Mouse (Mus musculus) cerebellum, adult 18-20 months (tissue): ENCODE measurements at regions not wholly inside any gene's neighbourhood (a gene's known extent, or its start where the extent isn't known, plus 50 kb on each side); places are given as distances from the start of the nearest gene placed in this dataset.
A peak's percentile ranks its signal among the peaks of the same experiment; 100 is the strongest.

Source experiments
- DNase-seq, 2 experiments: peaks; one replicate each; pipeline ENCODE4 v3.0.0; 2021

DNA sequence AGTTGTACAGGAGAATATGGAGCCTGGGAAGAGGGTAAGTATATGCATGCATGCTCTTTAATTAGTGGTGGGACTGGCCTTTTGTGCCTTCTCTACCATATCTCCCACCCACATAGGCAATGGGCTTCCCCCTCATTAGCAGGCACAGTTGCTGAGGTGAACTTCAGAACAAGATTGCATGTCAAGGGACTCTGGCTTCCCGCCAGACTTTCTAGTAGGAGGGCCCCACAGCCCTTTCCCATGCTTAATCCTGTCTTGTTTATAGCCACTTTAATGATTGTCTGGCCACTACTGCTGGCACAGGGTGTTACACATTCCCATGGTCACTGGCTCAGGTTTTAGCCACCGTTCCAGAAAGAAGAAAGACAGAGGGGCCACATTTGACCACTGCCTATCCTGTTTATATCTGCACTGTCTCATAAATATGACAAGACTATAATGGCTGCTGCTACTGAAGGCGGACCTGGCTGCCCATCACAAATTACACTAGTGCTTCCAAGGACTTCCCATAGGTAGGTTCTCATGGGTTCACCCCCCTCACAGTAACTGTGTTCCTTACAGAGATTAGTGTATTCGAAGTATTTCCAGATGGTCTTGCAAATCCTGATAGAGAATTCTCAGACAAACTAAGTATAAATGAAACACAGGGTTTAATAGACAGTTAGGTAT, 362.6 kb downstream of the Fat4 start:
- peak in 1 of 2 experiments; percentile 1 for DNase-seq

DNA sequence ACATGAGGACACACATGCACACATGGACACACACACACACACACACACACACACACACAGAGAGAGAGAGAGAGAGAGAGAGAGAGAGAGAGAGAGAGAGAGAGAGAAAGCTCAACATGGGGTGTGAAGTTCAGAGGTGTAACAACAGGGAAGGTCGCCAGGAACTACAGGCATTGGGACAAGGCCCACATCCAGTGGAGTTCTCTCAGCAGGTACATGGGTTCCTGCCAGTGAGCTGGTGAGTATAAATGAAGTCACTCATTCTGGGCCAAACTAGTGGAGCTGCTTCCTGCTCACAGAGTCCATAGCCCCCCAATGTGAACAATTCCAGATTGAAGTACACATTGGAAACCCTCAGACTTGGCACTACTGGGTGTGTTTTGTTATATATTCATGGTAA, 366.3 kb downstream of the Fat4 start:
- DNase-seq = peak; percentile 10 to 14

DNA sequence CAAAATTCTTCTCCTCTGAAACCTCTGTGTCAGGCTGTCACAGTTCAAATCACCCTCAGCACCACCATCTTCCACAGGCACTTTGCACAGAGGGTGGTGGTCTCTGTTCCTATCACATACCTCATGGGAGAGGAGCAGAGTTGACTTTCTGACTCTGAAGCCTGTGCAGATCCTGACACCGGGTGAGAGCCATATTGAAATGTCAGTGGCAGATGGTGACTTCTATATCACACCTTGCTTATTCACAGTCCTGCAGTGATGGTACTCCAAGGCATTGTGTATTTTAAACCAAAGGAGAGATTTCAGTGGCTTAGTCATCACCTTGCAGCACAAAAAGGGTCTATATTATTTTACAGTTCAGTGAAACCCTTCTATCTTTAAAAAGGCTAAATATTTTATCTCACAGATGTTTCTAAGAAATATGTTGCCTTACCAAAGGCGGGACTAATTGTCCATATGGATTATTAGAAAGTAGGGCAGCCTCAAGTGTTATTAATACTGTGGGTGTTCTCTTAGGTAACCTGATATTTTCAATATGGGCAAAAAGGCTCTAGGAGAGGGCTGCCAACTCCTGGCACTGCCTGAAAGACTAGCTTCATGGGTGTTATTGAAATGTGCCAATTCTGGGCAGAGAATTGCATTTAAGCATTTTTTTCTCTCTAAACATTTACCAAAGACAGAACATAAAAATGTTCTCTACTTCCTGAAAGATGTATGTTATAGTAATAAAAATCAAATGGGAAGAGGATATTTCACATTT, 378.1 kb downstream of the Fat4 start:
- DNase-seq = no peak

DNA sequence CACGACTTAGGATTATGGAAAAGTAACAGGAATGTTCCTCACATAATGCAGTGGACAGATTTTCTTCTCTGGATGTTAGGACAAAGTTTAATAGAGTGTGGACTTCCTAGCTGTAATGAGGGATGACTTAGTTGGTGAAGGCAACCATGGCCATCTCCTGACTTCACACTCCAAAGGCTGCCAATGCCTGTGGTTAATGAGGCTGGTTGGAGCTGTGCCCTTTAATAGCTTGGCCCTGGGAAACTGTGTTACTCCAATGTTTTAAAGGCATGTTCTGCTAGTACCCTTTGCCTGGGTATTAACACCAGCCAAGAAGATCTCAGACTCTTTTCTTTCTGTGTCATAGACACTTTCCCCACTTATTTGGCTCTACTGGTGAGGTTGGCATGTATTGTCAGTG, 378.9 kb downstream of the Fat4 start:
- no peak for DNase-seq

DNA sequence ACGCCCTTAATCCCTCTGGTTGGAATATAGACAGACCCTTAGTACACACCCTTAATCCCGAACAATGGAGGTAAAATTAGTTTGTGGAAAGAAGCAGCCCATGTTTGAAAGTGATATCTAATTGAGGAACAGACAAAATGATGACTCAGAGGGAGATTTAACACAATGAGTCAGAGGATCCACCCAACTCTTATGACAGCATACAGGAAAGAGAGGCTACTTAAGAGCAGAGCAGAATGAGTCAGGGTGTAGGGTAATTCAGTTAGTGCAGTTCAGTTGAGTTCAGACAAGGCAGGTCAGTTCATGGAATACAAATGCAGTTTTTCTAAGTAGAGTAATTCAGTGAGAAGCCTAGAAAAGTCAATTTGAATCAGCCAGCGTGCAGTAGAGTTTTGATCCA, 382.6 kb downstream of the Fat4 start:
- DNase-seq = no peak

DNA sequence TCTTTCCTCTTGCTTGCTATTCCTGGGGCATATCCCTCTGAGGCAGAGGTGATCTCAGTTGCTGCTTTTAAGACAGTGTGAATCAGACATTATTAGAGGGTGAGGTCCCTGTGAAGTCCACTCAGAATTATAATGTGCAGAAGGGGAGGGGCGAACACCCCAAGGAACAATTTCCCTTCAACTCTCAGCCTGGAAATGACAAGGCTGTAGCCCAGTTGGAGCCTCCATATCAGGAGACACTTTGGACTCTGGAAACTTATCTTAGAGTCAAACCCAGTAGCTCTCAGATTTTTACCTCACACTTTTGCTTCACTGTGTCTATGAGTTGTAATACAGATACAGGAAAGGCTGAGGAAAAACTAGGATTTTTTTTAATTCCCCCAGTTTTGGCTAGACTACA, 385.9 kb downstream of the Fat4 start:
- no peak for DNase-seq

DNA sequence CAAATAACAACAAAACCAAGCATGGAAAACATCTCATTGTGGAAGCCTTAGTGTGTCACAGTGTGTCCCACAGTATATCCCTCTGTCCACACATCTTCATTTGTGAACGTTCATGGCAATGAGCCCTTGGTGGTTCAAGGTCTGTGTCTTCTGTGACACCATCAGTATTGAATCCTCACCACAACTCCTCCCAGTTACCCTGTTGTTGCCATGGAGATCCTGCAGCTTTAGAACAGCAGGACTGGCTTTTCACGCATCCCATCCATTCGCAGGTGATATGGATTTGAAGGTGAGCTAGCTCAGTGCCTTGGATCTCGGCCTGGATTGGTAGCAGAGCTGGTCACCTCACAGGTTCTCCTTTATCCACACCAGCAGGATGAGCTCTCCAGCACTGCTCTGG, 390.2 kb downstream of the Fat4 start:
- DNase-seq = no peak

DNA sequence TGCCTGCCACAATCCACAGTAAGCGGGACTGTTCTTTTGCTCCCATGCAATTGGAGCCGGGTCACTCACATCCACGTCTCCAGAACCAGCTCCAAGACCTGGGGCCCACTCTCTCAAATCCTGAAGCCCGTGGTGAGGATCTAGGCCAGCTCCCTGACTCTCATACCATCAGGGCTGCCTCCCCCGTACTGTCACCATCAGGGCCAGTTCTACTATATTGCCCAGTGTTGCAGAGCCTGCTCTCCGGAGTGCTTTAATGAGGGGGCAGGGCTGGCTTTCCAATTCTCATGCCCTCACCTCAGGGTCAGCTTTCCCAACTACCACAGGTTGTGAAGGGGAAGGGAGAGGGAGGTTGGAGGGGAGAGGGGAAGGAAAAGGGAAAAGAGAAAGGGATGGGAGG, 390.6 kb downstream of the Fat4 start:
- DNase-seq = no peak

DNA sequence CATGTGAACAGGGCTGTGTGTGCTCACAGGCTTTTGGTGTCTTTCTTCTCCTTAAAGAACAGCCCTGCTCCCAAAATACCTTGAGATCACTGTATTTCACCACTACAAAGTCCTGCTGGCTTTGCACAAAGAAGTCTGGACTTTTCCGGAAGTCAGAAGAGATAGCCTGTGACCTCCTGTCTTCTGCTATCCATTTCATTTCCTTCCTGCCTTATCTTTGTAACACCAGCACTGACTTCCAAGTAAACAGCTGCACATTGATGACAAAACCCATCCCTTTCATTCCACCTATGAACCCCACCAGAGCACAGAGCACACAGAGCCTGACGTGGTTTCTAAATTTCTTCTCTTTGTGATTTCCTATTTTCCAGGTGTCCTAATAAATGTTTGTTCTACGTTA, 408.5 kb downstream of the Fat4 start:
- no peak for DNase-seq

DNA sequence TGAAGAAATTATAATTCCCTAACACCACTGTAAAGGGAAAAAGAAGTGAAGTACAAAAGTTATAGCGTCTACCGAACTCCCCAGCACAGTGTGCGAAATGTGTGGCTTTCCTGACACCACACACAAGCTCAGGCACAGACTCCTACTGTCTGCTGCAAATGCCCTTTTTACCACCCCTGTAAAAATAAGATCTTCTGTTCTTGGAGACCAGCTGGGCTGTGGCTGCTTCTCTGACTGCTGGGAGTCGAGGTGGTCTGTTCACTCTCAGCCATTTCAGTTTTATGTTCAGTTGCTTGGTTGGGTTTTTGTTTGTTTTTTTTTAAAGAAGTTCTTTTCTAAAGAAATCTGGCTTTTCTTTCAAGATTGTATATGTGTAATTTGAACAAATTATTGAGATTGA, 409.5 kb downstream of the Fat4 start:
- DNase-seq = no peak

DNA sequence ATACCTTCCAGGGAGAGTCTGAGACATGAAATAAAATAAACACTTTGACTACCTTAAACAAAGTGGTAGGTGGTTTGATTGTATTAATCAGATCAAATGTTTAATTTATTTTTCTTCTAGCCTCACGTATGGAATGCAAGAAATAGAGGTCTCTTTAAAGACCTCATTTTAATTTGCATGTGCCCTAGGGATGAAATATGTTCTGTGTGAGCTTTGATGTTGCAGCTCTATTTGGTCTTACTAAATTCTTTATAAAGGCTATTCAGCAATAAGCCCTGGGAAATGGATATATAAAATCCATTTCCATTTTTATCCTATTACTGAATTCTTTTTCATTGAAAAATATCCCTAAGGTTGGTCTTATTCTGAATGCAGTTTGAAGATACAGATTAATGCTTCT, 422.7 kb downstream of the Fat4 start:
- no peak for DNase-seq

DNA sequence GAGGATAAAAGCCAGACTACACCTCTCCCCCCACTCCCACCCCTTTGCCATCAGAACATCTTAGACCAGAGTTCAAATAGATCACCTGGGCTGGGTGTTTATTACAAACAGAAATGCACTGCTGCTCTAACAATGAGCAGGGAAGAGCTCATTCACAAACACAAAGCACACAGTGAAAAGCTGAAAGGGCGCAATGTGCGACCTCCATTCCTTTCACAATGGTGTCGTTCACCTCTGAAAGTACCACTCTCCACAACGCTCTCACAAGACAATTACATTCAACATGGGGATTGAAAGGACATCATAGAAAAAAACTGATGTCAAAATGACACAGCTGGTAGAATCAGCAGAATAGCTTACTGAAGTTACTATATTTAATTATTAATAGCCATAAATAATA, 426.8 kb downstream of the Fat4 start:
- no peak for DNase-seq

DNA sequence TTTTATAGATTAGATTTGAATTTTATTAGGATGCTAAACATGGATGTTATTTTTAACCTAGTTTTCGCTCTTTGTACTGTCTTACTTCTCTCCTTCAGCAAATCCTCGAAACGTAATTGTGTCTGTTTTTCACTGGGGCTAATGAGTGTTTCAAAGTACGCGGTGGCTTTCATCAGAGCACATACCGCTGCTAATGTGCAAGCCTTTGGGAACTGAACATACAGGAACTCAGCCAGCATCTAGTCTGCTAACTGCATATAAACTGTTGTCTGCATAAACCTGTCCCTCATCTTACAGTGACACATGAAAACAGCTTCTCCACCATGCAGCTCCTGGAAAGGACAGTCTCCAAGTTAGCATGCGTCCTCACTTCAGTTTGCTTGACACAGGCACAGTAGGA, 434.1 kb downstream of the Fat4 start:
- no peak for DNase-seq

DNA sequence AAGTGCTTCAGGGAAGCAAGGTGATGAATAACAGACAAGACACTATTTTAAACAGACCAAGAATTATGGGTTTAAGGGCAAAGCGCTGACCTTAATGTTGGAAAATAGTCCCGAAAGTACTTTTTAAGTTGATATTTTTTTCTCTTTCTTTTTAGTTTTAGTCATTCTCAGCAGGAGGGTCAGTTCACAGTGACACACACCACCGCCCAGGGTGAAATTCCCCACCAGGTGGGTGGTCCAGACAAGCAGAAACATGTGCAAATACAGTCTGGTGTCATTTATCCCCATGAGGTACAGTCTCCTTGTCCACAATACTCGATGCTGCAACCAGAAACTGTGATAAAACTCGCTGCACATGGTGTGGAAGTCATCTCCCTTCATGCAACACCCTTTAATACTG, 435.5 kb downstream of the Fat4 start:
- no peak for DNase-seq

DNA sequence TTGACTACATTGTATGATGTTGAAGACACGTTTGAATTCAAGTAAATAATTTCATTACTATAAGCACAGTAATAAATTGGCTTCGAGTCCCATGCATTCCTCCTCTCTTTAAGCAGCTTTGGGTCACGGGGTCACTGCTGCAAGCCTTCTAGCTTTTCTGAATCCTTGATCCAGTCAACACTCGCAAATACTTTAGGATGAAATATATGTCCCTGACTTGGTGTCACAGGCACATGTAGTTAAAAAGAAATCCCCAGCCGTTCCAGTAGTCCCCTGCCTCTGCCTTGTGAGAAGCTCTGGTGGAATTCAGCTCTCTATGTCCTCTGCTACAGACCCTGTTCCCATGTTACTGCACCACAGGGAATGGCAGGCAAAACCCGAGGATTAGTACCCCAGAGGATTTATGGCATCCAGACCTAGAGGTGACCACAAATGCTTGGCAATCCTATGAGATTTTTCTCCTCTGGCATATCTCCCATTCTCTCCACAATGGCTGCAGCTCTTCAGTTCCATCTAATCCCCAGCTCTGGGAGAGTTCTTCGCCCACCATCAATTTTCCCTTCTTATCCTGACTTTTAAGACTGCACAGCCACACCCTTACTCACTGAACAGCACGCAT, 449.0 kb downstream of the Fat4 start:
- no peak for DNase-seq

DNA sequence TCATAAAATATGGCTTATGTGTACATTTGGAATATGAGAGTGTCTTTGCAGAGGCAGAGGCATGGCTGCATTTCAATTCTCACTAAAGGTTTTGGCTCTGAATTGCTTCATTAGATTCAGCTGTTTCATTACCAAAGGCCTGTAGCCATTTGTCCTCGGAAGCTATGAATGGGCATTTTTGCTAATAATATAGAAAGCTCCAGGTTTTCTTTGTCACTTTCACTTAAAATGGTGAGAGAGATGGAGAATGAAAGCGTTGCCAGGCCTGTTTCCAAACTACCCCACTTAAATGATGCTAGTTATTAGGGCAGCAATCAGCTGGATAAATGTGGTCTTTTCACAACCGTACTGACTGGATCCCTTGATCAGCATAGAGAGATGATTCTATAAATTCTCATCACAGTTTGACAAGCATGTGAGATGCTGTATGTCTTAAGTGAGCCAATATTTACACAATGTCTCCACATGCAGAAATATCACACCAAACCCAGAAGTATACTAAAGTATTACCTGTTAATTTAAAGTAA, 454.5 kb downstream of the Fat4 start:
- DNase-seq = no peak

DNA sequence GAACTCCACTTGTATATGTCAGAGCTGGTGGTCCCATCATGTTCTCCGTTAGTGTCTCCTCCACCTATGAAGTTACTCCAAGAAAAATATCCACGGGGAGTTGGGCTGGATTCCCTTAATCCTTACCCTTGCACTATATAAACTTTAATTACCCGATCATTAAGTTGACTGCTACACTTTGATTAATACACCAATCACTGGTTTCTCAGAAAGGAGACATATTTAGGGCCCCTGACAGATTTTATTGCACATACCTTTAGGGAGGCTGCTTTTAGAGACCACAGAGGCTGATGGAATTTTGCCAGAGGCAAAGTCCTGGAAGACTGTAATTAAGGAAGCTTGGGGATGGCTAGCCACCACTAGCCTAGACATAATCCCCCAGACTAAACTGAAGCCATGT, 457.3 kb downstream of the Fat4 start:
- DNase-seq = no peak

DNA sequence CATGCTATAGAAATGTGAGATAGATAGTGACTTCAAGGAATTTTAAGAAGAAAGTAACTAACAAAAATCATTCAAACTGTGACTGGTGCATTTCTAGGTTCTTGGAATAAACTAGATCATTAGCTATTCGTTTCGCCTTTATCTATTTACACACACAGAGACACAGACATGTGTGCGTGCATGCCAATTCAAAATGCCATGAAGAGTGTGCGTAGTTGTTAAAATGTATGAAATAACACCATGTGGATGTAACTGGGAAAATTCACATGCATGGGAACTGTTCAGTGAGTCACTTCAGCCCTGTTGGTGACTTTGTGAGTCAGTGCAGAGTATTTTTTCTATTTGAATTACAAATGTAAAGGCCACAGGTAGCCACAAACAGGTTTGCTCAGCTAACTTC, 460.8 kb downstream of the Fat4 start:
- DNase-seq = no peak

DNA sequence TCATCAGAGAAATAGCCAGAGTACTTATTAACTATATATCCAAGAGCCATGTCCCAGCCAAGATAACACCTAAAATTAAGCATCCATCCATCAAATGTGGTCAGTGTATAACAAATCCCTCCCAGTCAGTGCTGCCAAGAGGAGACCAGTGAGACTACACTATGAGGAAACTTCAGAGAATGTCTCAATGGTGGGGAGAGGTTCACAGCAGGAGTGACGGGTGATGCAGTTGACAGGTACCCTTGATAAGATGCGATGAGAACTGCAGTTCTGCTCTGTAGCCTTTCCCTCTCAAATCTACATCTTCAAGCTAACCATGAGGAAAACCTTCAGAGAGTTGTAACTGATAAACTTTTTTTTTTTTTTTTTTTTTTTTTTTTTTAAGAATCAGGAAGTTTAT, 470.3 kb downstream of the Fat4 start:
- DNase-seq = no peak

DNA sequence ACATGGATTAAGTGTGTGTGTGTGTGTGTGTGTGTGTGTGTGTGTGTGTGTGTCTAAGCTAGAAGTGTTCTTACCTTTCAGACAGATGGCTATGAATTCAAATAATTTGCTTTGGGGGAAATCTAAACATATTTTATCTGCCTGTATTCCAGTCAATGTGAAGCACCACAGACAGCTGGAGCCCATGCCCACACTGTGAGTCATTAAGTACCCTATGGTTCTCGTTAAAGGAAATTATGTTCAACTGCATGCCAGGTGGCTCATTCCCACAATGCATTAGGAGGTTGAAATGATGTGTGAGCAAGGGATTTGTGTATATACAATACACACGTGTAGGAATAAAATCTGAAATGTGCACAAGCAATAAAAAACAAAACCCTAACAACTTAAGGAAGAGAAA, 473.5 kb downstream of the Fat4 start:
- no peak for DNase-seq

DNA sequence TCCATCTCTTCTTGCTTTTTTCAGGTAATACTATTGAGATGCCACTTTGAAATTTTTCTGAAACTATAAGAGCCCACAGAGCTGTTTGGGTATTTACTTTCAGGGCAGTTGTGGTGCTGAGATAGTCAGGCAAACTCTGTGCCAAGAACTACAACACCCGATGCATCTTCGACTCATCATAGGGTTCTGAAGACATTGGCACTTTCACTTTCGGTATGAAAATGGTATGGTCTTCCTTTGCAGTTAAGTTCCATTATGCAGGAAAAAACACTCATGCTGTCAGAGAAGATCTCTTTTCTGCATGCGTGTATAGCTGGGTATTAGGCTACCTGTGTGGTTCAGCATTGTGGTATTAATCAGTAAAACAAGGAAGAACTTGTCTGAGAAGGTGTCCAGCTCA, 484.2 kb downstream of the Fat4 start:
- no peak for DNase-seq

DNA sequence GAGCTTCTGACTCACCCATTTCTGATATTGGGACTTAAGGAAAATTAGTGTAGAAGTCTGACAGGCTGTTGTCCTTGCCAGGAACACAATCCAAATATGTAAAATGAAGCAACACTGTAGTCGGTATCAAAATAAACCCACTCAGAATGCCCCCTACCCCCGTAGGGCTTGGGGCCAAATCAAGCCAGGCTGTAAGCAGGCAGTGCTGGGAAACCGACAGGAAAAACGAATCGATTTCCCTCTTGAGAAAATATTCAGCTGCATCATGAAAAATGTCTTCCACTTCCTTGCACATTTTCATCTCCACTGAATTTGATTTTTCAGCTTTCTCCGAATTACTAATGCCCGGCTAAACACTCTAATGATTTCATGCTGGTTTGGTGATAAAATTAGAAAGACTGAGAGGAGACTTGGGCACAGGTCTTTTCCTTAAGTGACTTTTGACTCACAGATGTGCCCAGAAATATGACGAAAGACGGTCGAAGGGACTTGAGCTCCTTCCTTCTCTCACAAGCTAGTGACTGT, 485.7 kb downstream of the Fat4 start:
- no peak for DNase-seq

DNA sequence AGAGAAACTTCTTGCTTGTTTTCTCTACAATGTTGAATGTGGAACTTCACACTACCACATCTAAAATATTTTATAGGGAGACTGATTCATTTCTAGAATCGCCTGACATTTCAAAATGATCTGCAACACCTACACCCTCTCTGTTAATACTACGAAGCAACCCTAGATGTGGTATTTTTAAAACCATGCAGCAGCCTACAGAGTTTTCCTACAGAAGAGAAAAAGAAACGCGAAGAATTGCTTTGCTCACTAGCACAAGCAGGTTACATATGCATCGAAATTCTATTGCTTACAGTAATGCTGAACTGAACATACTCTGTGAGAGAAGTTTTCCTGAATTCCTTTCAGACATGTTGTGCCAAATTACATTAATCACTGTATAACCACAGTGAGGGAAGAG, 488.7 kb downstream of the Fat4 start:
- DNase-seq = no peak

DNA sequence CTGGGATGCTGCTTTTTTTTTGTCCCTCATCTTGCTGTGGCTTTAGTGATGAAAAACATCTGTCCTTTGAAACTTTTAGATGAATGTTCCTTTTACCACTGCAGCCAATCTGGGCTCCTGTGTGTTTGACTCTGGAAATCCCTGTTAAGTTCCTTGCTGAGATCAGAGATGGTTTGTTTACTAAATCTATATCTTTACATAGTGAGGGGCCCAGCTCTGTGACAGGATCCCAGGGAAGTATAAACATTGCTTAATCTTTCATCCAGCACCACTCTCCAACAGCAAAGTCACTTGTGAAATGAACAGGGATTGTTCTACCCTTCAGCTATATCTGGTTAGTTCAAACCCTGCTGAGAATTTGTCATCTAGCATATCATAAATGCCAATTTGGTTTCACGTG, 501.8 kb downstream of the Fat4 start:
- no peak for DNase-seq
